ENCODE assay signal across 18 mouse cellular contexts in the genomic region with DNA sequence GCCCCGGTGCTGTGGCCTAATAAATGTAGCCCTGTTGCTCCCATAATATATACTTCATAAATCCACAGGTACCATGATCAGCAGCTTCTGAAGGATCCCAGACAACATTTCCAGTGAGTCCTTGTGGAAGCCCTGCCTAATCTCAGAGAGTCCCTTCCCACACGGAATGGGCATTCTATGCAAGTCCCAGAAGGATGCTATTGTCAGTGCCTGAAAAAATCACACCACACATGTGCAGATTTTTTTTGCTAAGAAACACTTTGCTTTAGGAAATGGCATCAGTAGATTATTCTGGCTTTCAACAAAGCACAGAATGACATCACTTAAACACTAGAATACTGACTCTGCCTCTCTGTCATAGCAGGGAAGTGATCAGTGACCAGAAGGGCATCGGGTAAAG.
A peak's percentile ranks its signal among the peaks of the same experiment; 100 is the strongest.
DNase-seq lines count a peak whose midpoint lies in the region; ATAC-seq and TF ChIP-seq lines count a peak whose summit lies in the region.
"Had no signal": no experiment of that assay in that cellular context is flagged by ENCODE, and none has a peak within 500 bp of the region (broad histone marks: within the 10 kb centered on the region; RNA-seq: fewer than 3 reads in every experiment).

No protein-coding gene starts in this region.

- no peak overlapping the region for H3K27ac ChIP-seq in forebrain, postnatal 0 days (ENCODE audit: low read depth, low read length)
- no peak overlapping the region for H3K27ac ChIP-seq in forebrain, embryonic 10.5 days
- no peak overlapping the region for H3K27ac ChIP-seq in heart, embryonic 10.5 days
- H3K27ac ChIP-seq: heart, adult 2 months; hindbrain, embryonic 12.5 days; hindbrain, postnatal 0 days had no signal

- intact Hi-C loops in left cerebral cortex, postnatal 25 days (cut with DNase I): no loop called here

- peak; percentile 10 for DNase-seq in forebrain, postnatal 0 days
- DNase-seq in forebrain, embryonic 10.5 days (ENCODE audit: extremely low spot score, low spot score): no peak
- peak; percentile 46 for DNase-seq in heart, embryonic 10.5 days (ENCODE audit: low spot score)
- no peak for DNase-seq in heart, adult 11 months
- DNase-seq in left cerebral cortex, postnatal 25 days (ENCODE audit: low spot score in 2 of 2): peak; percentile 10 to 56
- no peak for DNase-seq in left cerebral cortex, adult 18-20 months (ENCODE audit: low spot score in 2 of 2)
- DNase-seq in brain, adult 2 months (ENCODE audit: low read depth, low spot score): peak; percentile 35
- DNase-seq: cerebellum, adult 18-20 months; cerebellum, adult 9-10 months; heart, adult 2 months had no signal

- no peak for TF ChIP-seq CTCF in forebrain, postnatal 0 days (IDR thresholded peaks at IDR 0.05; ENCODE audit: low read depth)

- H3K36me3 ChIP-seq in forebrain, postnatal 0 days (ENCODE audit: insufficient read depth): no peaks in the 10 kb centered on the region
- H3K36me3 ChIP-seq in forebrain, embryonic 10.5 days (replicated peaks): no peaks in the 10 kb centered on the region
- no peaks in the 10 kb centered on the region for H3K36me3 ChIP-seq in heart, embryonic 10.5 days
- H3K36me3 ChIP-seq: hindbrain, embryonic 12.5 days had no signal

- WGBS in forebrain, postnatal 0 days: 83% methylated on average over 3 of the region's 3 CpGs
- WGBS in forebrain, embryonic 10.5 days: 91% methylated on average over 3 of the region's 3 CpGs
- 88% methylated on average over 3 of the region's 3 CpGs for WGBS in heart, embryonic 10.5 days

- no peak overlapping the region for H3K4me3 ChIP-seq in forebrain, postnatal 0 days (ENCODE audit: low read depth, low read length)
- H3K4me3 ChIP-seq in forebrain, embryonic 10.5 days: no peak overlapping the region
- no peak overlapping the region for H3K4me3 ChIP-seq in heart, embryonic 10.5 days
- H3K4me3 ChIP-seq: heart, adult 2 months; hindbrain, embryonic 12.5 days had no signal

- H3K4me2 ChIP-seq in forebrain, postnatal 0 days (ENCODE audit: low read depth): no peak overlapping the region
- H3K4me2 ChIP-seq: heart, embryonic 11.5 days; hindbrain, embryonic 12.5 days had no signal

- H3K27me3 ChIP-seq in forebrain, postnatal 0 days (ENCODE audit: insufficient read depth, low read length): no peaks in the 10 kb centered on the region
- no peaks in the 10 kb centered on the region for H3K27me3 ChIP-seq in forebrain, embryonic 10.5 days (ENCODE audit: poor library complexity, severe bottlenecking)
- no peaks in the 10 kb centered on the region for H3K27me3 ChIP-seq in heart, embryonic 10.5 days (ENCODE audit: insufficient read depth, poor library complexity, severe bottlenecking)
- H3K27me3 ChIP-seq: hindbrain, embryonic 12.5 days had no signal

- H3K9me3 ChIP-seq in forebrain, postnatal 0 days (ENCODE audit: low read length): no peaks in the 10 kb centered on the region
- no peaks in the 10 kb centered on the region for H3K9me3 ChIP-seq in forebrain, embryonic 10.5 days
- H3K9me3 ChIP-seq in heart, embryonic 10.5 days: no peaks in the 10 kb centered on the region
- H3K9me3 ChIP-seq: hindbrain, embryonic 12.5 days had no signal

- no peaks in the 10 kb centered on the region; the same call in 1 of the 2 replicates for H3K4me1 ChIP-seq in forebrain, postnatal 0 days (ENCODE audit: insufficient read depth)
- no peaks in the 10 kb centered on the region for H3K4me1 ChIP-seq in forebrain, embryonic 10.5 days
- H3K4me1 ChIP-seq in heart, embryonic 10.5 days: no peaks in the 10 kb centered on the region
- H3K4me1 ChIP-seq: hindbrain, embryonic 12.5 days had no signal

- no peak overlapping the region for H3K9ac ChIP-seq in forebrain, postnatal 0 days
- H3K9ac ChIP-seq: hindbrain, embryonic 12.5 days had no signal

- ATAC-seq in forebrain, postnatal 0 days: no peak
- no peak for ATAC-seq in granulocyte monocyte progenitor cell, adult 5-6 weeks (replicated peaks; ENCODE audit: poor library complexity, severe bottlenecking)
- ATAC-seq: activated CD4-positive, CD25-positive, alpha-beta regulatory T cell, adult 4 months; forebrain, embryonic 14.5 days; inflammation-experienced regulatory T-cells, adult 6 months; intestine, embryonic 16.5 days had no signal

Comparison
In these comparisons a context has a peak if more than half of its experiments do, and no peak if none do; other contexts are left out.
1. DNase-seq: peak in forebrain, postnatal 0 days (single experiment), heart, embryonic 10.5 days (single experiment), left cerebral cortex, postnatal 25 days (2 of 2) and brain, adult 2 months (single experiment); none in forebrain, embryonic 10.5 days (single experiment), heart, adult 11 months (single experiment) and left cerebral cortex, adult 18-20 months (0 of 2).